Mouse (Mus musculus) layer of hippocampus, adult 18-20 months (tissue): ENCODE measurements around the gene Irs1. TPM values are rescaled to one million over a fixed set of nuclear protein-coding genes. Genes with fewer than 3 reads are reported as not detected.

Experiments used
- DNase-seq, 2 experiments: peaks; one replicate each; pipeline ENCODE4 v3.0.0; 2022; ENCODE audit warnings: low spot score in 2 of 2
- total RNA-seq, 2 experiments: library from RNA; stranded (reverse); gene quantifications; 2 replicates each; pipeline ENCODE4 v1.2.3; 2021

Gene Irs1
- total RNA-seq, 2 experiments from 2014 or later: 17.5 to 17.9 TPM

DNA sequence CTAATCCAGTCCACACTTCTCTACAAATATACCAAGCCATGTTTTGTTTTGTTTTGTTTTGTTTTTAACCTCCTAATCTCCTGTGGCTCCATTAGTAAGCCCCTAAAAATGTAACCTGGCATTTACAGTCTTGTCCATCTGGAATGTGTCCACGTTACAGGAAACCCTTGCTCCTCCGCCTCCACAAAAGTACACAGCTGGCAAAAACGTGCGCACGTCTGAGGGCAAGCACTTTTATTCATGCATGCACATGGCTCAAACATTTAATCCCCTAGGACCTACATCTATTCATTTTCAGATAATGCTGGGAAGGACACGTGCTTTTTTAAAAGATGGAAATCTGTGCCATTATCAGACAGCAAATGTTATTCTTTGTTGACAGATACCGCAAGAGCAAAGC lies 32.9 kb downstream of the Irs1 start:
- DNase-seq: no peak

DNA sequence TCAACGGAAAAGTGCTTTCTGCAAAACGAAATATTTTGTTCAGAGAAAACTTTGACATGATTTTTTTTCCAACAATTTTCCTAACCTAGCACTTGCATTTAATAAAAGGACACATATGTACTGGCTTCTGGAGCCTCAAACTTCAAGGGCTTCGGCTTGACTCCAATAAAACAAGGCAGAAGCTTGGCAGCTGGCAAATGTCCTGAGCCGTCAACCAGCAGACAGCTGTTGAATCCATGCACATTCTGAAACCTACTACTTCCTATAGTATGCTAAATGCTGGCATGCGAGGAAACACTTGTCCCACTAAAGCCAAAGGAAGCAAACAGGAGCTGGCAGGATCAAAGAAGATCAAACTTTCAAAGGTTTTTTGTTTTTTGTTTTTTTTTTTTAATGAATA lies 33.8 kb downstream of the Irs1 start:
- no peak for DNase-seq

DNA sequence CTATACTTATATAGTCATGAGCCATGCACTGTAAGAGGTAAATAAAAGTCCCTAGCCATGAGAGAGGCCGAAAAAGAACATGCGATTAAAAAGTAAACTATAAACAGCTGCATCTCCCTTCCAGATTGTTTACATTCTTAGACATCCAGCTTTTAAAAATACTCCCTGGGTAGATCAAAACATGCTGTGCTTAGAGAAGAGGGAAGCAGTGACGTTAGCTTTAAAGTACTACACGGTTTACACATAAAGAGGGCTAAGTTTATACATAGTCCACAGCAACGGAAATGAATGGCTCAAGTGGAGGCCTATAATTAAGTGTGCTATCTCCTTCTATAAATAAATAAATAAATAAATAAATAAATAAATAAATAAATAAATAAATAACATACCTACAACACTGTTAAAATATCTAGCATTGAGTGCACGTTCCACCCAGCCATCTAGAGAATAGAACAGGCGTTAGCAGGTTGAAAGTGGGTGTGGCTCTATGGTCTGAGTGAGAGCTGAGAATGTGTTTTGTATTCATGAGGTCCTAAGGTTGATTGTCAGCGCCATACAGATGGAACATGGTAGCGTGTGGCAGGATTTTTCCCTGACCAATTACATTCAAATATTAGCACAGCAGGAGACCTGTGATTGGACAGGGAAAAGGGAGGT lies 37.3 kb downstream of the Irs1 start:
- no peak for DNase-seq

DNA sequence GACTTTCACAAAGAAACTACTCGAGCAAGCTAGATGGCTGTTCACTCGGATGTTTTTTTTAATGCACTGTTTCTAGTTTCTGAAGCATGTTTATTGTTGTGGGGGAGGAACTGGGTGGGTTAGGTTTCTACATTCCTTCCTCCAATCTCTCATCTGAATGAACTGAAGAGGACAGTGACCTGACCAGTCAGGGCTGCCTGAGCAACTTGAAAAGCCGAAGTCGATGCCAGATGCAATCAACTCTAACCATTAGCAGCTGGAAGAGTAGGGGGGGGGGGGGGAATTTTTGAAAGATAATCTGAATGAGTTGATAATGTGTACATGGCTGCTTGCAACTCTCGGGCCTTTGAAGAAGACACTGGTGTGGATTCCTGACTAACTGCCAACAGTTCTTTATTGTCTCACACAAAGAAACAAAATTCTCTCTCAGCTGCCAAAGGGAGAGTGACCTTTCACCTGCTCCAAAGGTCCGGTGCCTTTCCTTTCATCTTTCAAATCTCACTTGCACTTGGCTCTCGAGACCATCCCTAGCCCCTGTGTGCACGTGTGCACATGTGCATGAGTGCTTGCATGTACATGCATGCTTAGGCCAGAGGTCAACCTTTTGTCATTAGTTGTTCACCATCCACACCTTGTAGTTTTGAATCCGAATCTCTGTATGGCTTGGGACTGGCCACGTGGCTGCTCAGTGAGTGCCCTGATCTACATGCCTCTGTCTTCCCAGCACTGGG lies 43.8 kb downstream of the Irs1 start:
- DNase-seq: no peak

DNA sequence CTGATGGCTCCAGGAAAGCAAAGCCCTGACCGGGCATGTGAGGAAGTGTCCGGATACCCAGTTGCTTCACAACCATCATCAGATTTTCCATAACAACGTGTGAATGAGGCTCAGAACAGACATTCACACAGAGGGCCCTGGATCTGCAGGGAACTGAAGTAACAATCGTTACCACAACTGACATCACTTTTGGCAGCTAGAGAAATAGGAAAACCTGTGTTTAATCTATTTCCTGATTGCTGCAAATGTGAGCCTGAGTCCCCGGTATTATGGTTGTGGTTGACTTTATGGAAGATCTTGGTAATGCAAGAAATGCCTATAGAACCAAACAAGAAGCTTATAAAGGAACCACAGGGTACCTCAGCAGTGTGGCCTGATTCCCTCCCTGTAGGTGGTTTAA lies 46.2 kb downstream of the Irs1 start:
- DNase-seq: no peak

DNA sequence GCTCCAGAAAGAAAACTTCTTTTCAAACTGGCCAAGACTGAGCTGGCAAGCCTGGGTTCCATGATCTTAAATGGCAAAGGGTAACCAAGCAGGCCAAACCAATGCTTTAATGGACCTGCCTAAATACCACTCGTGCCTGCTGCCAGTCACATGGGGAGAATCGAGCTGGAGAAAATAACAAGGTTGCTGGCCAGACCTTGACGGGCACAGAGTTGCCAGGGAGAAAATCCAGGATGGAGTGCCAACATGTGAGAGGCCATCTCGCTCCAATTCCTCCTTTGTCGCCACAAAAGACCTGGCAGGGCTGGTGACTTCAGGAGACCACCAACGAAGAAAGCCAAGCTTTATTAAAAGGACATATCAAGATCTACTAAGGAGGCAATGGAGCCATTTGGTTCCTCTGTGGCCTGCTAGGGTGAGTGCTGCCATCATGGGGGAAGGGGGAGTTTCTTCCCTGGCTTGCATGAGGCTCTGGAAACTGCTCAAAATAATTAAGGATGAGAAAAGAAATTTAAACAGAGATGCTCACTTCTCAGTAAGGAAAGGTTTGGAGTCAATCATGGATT lies 47.9 kb downstream of the Irs1 start:
- no peak for DNase-seq

DNA sequence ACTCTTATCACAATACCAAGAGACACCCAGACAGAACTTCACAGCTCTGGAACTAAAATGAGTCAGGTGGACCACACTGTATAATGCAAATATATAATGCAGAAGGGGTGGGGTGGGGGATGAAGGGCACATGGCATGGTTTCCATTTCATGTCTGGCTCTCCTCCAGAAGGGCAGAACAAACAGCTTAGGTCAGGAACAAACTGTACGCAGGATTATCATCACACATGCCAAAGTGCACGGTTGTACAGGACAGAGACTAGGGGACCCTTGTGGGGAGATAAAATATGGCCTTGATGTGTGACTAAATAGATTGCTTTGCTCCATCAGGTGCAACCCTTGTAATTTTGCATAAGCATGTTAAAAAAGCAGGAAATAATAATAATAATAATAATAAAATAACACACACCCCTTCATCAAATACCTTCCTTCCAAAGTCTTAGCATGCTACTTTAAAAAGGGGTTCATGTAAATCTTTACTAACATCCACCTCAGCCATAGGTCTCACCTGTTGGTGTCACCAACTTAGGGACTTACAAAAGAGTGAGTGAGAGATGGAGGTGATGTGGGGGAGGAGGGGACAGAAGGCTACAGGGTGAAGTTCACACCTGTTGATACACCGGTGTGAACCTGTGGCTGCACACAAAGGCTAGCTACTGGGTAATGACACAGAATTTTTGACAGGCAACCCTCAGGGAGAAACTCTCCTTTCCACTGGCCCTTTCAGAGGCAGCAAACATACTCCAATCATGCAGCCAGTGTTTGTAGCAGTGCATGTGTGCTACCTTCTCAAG lies 51.6 kb downstream of the Irs1 start:
- no peak for DNase-seq

DNA sequence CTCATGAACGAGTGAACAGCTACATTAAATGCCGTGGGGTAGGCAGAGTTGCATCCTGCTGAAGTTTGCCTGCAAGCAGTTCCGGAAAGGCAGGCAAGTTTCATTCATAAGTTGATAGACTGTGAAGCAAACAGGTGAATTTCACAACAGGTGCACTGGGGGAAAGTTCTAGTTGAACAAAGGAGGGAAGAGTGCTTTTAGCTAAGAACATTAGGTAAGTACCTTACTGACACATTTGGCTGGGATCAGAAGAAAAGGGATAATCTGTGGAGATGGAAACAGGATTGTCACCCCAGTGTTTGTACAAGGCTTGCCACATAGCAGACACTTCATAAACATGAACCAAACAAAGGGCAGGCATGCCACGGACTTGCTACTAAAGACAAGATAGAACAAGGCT lies 53.0 kb downstream of the Irs1 start:
- DNase-seq: no peak

DNA sequence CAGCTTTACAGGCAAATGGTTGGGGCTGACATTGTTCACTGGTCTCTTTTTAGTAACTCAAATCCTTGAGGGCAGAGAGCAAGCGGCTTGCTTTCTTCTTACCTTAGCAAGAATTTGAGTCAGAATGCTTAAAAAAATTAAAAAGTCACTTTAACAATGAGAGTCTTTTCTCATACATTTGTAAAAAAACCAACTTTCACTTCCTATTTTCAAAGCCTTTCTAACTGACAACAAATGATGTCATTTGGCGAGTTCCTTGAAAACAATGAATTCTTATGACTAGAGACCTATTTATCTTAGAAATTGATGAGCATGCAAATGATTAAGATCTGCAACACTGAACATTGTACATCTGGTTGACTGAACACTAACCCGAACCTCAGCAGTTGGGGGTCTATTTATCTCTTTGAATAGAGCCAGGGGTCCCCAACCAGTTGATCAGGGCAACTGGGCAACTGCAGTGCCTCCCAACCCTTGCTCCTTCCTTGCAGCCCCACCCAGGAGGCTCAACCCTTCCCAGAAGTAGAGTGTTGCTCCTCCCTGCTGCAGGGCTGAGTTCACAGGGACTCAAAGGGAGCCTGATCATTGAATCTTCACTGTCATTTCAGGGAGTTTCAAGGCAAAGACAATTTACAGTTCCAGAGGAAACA lies 55.6 kb downstream of the Irs1 start:
- DNase-seq: no peak

DNA sequence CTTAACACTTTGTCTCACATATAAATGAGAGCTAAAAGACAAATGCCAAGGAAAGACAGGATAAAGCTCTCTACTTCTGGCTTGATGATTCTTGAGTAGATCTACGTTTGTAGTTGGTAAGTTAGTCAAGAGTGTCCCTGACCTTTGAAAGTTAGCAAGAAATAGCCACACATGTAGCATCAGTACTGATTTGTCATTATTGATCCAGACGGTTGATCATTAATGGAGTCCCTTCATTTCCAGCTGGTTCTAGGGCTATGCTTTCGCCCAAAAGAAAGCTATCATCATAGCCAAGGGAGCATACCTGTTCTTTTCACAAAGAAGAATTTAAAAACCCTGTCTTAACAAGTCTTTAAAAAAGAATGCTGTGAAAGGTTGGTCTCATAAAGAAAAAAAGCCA lies 56.6 kb downstream of the Irs1 start:
- no peak for DNase-seq

DNA sequence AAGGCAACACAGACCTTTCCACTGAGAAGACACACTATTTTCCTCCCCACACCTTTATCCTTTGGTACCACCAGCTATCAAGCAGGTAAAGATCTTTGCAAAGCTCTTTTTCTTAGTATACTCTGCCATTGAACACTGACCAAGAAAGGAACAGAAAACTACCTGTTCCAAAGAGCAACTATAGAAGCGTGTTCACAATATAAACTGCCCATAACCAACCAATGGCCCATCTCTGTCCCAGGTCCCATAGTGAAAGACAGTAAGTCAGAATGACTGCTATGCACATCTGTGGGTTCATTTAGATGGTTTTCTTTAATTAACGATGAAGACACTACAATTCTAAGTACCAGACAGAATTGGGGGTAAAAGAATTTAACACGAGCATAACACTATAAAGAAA lies 58.4 kb downstream of the Irs1 start, which contains the start of gene Gm9747:
Gm9747 (plus strand) TSS at position 301 of the 400 bp plus-strand sequence.
- no peak for DNase-seq

DNA sequence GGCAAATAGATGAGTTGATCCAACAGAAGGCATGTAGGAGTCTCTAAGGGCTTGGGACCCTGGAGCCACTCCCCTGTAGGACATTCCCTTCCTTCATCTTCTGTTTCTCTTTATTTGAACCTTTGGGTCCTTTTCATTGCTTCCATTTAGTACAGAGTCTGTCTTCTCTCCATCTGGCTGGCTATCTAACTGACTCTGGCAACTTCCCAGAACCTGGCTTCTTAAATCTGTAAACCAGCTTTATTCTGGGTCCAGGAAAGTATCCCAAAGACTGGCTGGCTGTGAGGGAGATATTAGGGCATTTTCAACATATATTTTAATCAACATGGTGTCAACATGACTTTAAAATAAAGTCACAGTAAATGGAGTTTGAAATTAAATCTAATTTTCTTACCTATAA lies 62.4 kb downstream of the Irs1 start:
- no peak for DNase-seq

DNA sequence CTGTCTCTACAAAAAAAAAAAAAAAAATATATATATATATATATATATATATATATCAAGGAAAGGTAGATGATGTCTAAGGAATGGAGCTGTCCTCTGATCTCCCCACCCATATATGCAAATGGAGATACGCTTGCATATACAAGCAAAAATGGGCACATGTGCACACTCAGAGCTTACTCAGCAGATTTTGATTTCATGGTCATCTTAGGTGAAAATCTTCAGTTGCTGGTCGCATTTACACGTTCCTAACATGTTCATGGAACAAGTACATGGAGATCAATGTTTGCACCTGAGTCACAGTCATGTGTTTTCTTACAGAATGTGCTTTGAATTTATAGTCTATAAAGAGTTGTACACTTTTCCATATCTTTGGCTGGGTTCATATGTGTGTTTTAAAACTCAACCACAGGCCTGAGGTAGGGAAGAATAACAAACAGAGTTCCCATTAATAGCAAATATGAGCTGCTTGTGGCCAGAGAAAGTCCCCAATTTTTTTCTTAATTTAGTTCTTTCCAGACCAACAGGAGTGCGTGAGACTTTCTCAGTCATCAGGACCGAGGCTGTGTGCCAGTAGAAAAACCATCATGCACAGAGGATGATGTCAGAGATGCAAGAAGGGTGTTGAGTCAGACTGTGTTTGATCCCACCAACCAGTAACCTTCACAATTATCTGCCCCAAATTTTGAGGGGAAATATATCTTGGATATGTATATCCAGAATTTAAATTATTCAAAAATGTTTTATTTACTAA lies 68.0 kb downstream of the Irs1 start:
- DNase-seq: no peak

DNA sequence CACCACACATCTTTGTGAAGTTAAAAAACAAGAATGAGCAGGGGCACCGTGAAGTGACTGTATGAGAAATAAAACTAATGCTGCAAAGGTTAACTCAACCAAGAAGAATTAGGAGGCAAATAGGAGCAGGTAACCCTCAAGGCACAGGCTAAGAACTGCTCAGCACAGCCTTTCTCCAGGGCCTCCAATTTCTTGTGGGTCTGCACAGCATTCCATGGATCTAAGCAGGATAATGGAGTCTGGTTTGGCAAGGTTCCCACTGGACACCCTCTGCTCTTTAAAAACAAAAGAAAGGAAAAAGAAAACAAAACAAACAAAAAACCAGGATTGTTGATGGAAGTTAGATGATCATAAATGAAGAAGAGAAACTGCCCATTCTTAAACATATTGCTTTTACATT lies 69.8 kb downstream of the Irs1 start:
- DNase-seq: no peak

DNA sequence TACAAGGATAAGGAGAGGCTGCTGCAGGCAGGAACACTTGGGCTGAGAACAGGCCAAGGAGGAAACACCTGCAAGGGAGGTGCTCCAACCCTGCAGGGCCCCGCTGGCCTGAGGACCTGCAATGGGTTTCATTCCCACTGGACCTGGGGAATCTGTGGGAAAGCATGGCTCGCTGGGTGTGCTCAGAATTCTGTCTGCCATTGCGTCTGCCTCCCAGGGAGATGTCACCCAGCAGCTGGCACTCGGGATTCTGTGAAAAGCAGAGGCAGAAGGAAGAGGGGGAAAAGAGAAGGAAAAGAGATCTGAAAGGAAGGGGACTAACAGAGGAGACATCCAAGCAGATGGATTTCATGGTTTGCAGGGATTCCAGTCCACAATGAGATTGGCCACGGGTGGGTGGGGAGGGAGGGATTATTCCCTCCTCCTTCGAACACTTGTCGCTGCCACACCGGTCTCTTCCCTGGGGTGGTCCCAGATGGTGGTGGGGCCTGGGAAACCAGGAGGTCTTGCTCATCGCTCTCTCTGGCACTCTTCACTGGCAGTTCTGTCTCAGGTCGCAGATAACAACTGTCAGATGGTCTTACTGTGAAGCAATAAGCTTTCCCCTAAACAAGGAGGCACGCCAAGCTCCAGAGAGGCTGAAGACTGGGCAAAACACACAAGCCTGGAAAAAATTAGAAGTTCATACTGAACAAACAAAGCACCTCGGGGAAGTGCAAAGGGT lies 70.4 kb downstream of the Irs1 start:
- no peak for DNase-seq

DNA sequence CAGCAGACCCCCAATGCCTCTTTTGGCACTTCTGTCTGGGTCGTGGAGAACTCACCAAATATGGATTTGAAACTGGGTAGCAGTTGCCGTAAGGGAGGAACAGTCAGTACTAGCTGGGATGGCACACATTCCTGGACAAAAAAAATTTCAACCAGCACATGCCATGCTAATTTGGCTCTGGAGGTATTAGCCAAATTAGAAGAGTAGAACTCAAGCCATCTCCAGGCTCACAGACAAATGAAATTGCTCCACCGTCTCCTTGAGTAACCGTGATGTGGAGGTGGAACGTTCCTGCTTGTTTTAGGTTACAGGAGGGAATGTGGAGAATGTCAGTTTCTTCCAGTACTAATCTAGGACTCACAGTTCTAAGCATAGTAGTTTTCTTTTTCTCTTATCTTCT lies 83.7 kb downstream of the Irs1 start:
- no peak for DNase-seq

DNA sequence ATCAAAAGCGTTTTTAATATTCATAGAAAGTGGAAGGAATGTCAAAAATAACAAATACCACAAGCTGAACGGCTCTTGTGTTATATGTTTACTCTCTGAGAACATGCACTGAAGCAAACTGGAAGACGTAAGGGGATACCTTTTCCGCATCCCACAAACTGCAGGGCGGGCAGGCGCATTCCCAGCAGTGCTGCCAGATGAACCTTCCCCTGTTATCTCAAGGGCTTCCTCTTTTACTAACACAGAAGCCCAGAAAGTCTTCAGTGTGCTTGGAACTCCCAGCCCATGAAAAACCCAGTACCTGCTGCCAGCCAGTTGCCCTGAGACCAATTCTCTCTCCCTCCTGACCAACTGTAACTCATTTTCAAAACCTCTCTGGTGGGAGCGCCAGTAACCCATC lies 90.6 kb downstream of the Irs1 start:
- DNase-seq: no peak

DNA sequence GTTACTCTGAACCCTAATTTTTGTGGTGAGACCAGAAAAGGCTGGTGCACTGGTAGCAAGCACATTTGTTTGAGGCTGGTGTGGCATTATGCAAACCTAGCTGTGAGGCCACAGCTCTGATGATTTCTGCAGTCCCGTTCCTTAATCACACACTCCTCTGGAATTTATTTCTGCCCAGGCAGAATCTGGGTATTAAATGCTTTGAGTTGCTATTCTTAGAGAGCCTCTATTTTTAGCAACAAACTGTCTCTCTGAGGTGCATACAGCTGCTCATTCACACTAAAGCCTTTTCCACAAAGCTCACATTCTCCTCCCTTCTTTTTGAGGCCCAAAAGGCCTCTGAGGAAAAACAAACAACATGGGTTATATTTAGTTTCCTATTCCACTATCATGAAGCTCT lies 91.3 kb downstream of the Irs1 start:
- no peak for DNase-seq

DNA sequence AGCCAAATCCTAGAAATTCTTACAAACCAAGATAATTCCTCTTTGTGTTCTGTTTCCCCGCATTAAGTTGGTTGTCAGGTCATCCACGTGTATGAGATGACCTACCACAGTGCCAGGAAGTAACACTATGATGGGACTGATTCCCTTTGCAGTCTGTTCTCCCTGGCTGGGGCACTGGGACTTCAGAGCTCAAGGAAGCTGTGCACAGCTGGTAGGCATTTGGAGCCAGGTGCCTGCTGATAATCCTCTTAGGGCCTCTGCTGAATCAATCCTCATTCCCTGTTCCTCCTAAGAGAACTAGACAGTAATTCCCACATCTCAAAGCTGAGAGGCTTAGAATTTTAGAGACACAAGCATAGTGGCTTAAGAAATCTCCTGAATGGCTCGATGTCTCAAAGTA lies 99.6 kb downstream of the Irs1 start:
- no peak for DNase-seq

DNA sequence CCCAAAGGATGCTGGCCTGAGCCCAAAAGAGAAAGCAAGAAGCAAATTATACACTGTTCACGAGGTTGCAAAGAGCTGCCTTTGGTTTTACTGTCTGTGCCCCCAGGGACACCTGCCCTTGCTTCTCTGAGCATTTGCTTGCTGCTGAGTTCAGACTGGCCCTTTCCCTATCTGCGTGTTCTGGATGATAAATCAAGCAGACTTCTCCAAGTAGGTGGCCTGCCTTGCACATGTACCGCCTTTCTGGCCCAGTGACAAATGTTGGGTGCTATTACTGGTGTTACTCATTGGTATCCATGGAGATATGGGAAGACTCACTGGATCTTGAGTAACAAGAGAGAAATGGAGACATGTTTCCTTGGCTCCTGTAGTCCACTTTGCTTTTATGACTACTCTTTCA lies 101.7 kb downstream of the Irs1 start:
- peak; percentile 39 to 58 for DNase-seq
